Mouse (Mus musculus): Measurements from ENCODE around the gene Zfp112. TPM values are rescaled to one million over a fixed set of nuclear protein-coding genes. Genes with fewer than 3 reads are reported as not detected.
"Not testable (repeated sequence)": the region's sequence is repeated elsewhere in the genome, so short reads cannot be mapped to it uniquely, and the experiment has no call there.

Gene Zfp112
- total RNA-seq (2021), result 1 to 10 TPM; 4.4 to 4.5 TPM
- long read RNA-seq, experiment 1, partial matches to known transcripts, result 1 of 2 reads
- long read RNA-seq, experiment 1, other reads (novel, unspliced or antisense), result 0 of 2 reads
- long read RNA-seq, experiment 2, partial matches to known transcripts, result 1 of 1 reads
- long read RNA-seq, experiment 2, other reads (novel, unspliced or antisense), result 0 of 1 reads

- DNase-seq (ENCODE audit: low spot score in 2 of 2), result peak in 1 of 2 experiments; percentile 73
These were observed at the start of gene Zfp112 for GRCm38 (mm10) chr7:24112156-24112856. Gene Zfp112, plus strand, starts transcription at chr7:24112314.

GRCm38 (mm10) chr7:24074424-24074823, 37.7 kb upstream of the Zfp112 start:
- not testable (repeated sequence) for DNase-seq (ENCODE audit: low spot score in 2 of 2)

- DNase-seq (ENCODE audit: low spot score in 2 of 2), result peak; percentile 87 to 94
These were observed 30.3 kb upstream of the Zfp112 start, which contains the start of gene Zfp180 for GRCm38 (mm10) chr7:24081634-24082431. Gene Zfp180, plus strand, starts transcription at chr7:24081924.

GRCm38 (mm10) chr7:24082457-24083235, 29.5 kb upstream of the Zfp112 start:
- DNase-seq (ENCODE audit: low spot score in 2 of 2), result no peak

GRCm38 (mm10) chr7:24086871-24087270, 25.2 kb upstream of the Zfp112 start:
- no peak for DNase-seq (ENCODE audit: low spot score in 2 of 2)

GRCm38 (mm10) chr7:24087485-24088125, 24.5 kb upstream of the Zfp112 start:
- DNase-seq (ENCODE audit: low spot score in 2 of 2), result no peak

- no peak for DNase-seq (ENCODE audit: low spot score in 2 of 2)
These were observed 7.7 kb upstream of the Zfp112 start for GRCm38 (mm10) chr7:24104403-24104802.

GRCm38 (mm10) chr7:24105144-24105703, 6.9 kb upstream of the Zfp112 start:
- no peak for DNase-seq (ENCODE audit: low spot score in 2 of 2)

GRCm38 (mm10) chr7:24110839-24111238, 1.3 kb upstream of the Zfp112 start:
- no peak for DNase-seq (ENCODE audit: low spot score in 2 of 2)

- DNase-seq (ENCODE audit: low spot score in 2 of 2), result no peak
These were observed 350 bp upstream of the Zfp112 start for GRCm38 (mm10) chr7:24111772-24112155.

- DNase-seq (ENCODE audit: low spot score in 2 of 2), result peak in 1 of 2 experiments; percentile 55
These were observed 887 bp downstream of the Zfp112 start for GRCm38 (mm10) chr7:24113001-24113400.

GRCm38 (mm10) chr7:24116655-24117054, 4.5 kb downstream of the Zfp112 start:
- no peak for DNase-seq (ENCODE audit: low spot score in 2 of 2)

- no peak for DNase-seq (ENCODE audit: low spot score in 2 of 2)
These were observed 21.4 kb downstream of the Zfp112 start for GRCm38 (mm10) chr7:24133425-24133995.

- DNase-seq (ENCODE audit: low spot score in 2 of 2), result peak; percentile 45 to 82
These were observed 22.1 kb downstream of the Zfp112 start, which contains the start of gene Zfp235 for GRCm38 (mm10) chr7:24133996-24134828. Gene Zfp235, plus strand, starts transcription at chr7:24134169.

- no peak for DNase-seq (ENCODE audit: low spot score in 2 of 2)
These were observed 30.5 kb downstream of the Zfp112 start for GRCm38 (mm10) chr7:24142566-24142965.

- DNase-seq (ENCODE audit: low spot score in 2 of 2), result no peak
These were observed 41.2 kb downstream of the Zfp112 start for GRCm38 (mm10) chr7:24153272-24153671.

- DNase-seq (ENCODE audit: low spot score in 2 of 2), result no peak
These were observed 60.1 kb downstream of the Zfp112 start for GRCm38 (mm10) chr7:24172191-24172590.

GRCm38 (mm10) chr7:24174618-24175336, 62.7 kb downstream of the Zfp112 start, which contains the start of gene Zfp114:
Gene Zfp114, plus strand, starts transcription at chr7:24175060.
- DNase-seq (ENCODE audit: low spot score in 2 of 2), result peak; percentile 32 to 63
